Mouse (Mus musculus): ENCODE data around the gene Elp4. TPM values are rescaled to one million over a fixed set of nuclear protein-coding genes. Genes with fewer than 3 reads are reported as not detected.

Elp4 gene
- total and polyA plus RNA-seq, 3 experiments = 15.8 to 16.0 TPM; not detected in 1

- peak; percentile 24 for DNase-seq (ENCODE audit: low read depth, low spot score)
- Histone ChIP-seq H3K9ac (ENCODE audit: control insufficient read depth, low read depth, low read length, poor library complexity, severe bottlenecking) (no peak overlapping the region), H3K27ac (ENCODE audit: control insufficient read depth, low read depth, low read length) (peak overlapping the region; percentile 75; the same call in 1 of the 2 replicates), H3K27me3 (ENCODE audit: control insufficient read depth in 1 of 2, insufficient read depth in 2 of 2, low read length in 2 of 2) (no peaks in the 10 kb centered on the region), H3K4me3 (ENCODE audit: control insufficient read depth in 1 of 2, insufficient read depth in 1 of 2, low read depth in 2 of 2, low read length in 2 of 2) (peak overlapping the region in 1 of 2 experiments; percentile 37; a peak in 1 of 4 replicates), H3K9me3 (replicated peaks; ENCODE audit: insufficient read depth, low read length) (no peaks in the 10 kb centered on the region), H3K36me3 (ENCODE audit: control insufficient read depth in 1 of 2, insufficient read depth in 2 of 2, low read length in 2 of 2) (peaks cover 0 to 31% of the 10 kb centered on the region in 2 experiments; a peak in 3 of 4 replicates), H3K4me1 (ENCODE audit: control insufficient read depth in 1 of 2, insufficient read depth in 2 of 2, low read length in 2 of 2) (peaks cover 18 to 33% of the 10 kb centered on the region in 2 experiments), H3K79me2 (ENCODE audit: control insufficient read depth, insufficient read depth, low read length, poor library complexity) (no peaks in the 10 kb centered on the region)
- TF ChIP-seq POLR2A (IDR thresholded peaks at IDR 0.05; ENCODE audit: control insufficient read depth in 1 of 2, insufficient read depth in 1 of 2, low read depth in 1 of 2, low read length in 2 of 2, poor library complexity in 1 of 2) (no peak), EP300 (IDR thresholded peaks at IDR 0.05; ENCODE audit: low read depth in 1 of 2, low read length in 2 of 2) (0 out of 4 replicates have a peak, but pooled peaks of 1 of the 2 experiments have one; percentile 16)
These were observed 97.8 kb downstream of the Elp4 start for GRCm38 (mm10) chr2:105806571-105806970.

- H3K79me2 ChIP-seq (ENCODE audit: control insufficient read depth, insufficient read depth, low read length, poor library complexity) = no peaks in the 10 kb centered on the region
- H3K9me3 ChIP-seq (replicated peaks; ENCODE audit: insufficient read depth, low read length) = no peaks in the 10 kb centered on the region
- DNase-seq (ENCODE audit: low read depth, low spot score) = peak; percentile 42
- no peak overlapping the region for H3K9ac ChIP-seq (ENCODE audit: control insufficient read depth, low read depth, low read length, poor library complexity, severe bottlenecking)
- peaks cover 0 to 31% of the 10 kb centered on the region in 2 experiments; a peak in 3 of 4 replicates for H3K36me3 ChIP-seq (ENCODE audit: control insufficient read depth in 1 of 2, insufficient read depth in 2 of 2, low read length in 2 of 2)
- peak overlapping the region; percentile 75 for H3K27ac ChIP-seq (ENCODE audit: control insufficient read depth, low read depth, low read length)
- no peaks in the 10 kb centered on the region for H3K27me3 ChIP-seq (ENCODE audit: control insufficient read depth in 1 of 2, insufficient read depth in 2 of 2, low read length in 2 of 2)
- peaks cover 18 to 33% of the 10 kb centered on the region in 2 experiments for H3K4me1 ChIP-seq (ENCODE audit: control insufficient read depth in 1 of 2, insufficient read depth in 2 of 2, low read length in 2 of 2)
- TF ChIP-seq MXI1 (IDR thresholded peaks at IDR 0.05; ENCODE audit: low read depth, low read length) = 0 out of 2 replicates have a peak, but pooled peaks have one; percentile 34
- no peak for TF ChIP-seq ETS1 (IDR thresholded peaks at IDR 0.05; ENCODE audit: low read depth, low read length)
- no peak for TF ChIP-seq POLR2AphosphoS5 (IDR thresholded peaks at IDR 0.05; ENCODE audit: borderline replicate concordance, low read depth, low read length)
- TF ChIP-seq CHD1 (IDR thresholded peaks at IDR 0.05; ENCODE audit: low read depth, low read length) = 0 out of 2 replicates have a peak, but pooled peaks have one; percentile 49
- TF ChIP-seq POLR2A (IDR thresholded peaks at IDR 0.05; ENCODE audit: control insufficient read depth in 1 of 2, insufficient read depth in 1 of 2, low read depth in 1 of 2, low read length in 2 of 2, poor library complexity in 1 of 2) = no peak
- TF ChIP-seq TAL1 (IDR thresholded peaks at IDR 0.05; ENCODE audit: low read length) = no peak
- TF ChIP-seq TCF12 (IDR thresholded peaks at IDR 0.05; ENCODE audit: low read depth, low read length) = peak; percentile 5; the same call in 1 of the 2 replicates
- TF ChIP-seq GATA1 (IDR thresholded peaks at IDR 0.05; ENCODE audit: low read depth, low read length) = 0 out of 2 replicates have a peak, but pooled peaks have one; percentile 37
- TF ChIP-seq BHLHE40 (IDR thresholded peaks at IDR 0.05; ENCODE audit: borderline replicate concordance, low read depth, low read length) = no peak
- TF ChIP-seq ZKSCAN1 (IDR thresholded peaks at IDR 0.05; ENCODE audit: low read depth, low read length) = peak; percentile 88
- no peak for TF ChIP-seq E2F4 (IDR thresholded peaks at IDR 0.05; ENCODE audit: borderline replicate concordance, low read depth, low read length)
- peak overlapping the region; percentile 7 to 37; a peak in 2 of 4 replicates for H3K4me3 ChIP-seq (ENCODE audit: control insufficient read depth in 1 of 2, insufficient read depth in 1 of 2, low read depth in 2 of 2, low read length in 2 of 2)
These were observed 98.3 kb downstream of the Elp4 start for GRCm38 (mm10) chr2:105806047-105806446.

- H3K9ac ChIP-seq (ENCODE audit: control insufficient read depth, low read depth, low read length, poor library complexity, severe bottlenecking) = no peak overlapping the region
These were observed 99.2 kb downstream of the Elp4 start for GRCm38 (mm10) chr2:105805210-105805609.

More at GRCm38 (mm10) chr2:105805210-105805609, 99.2 kb downstream of the Elp4 start:
- Histone ChIP-seq H3K27ac (ENCODE audit: control insufficient read depth, low read depth, low read length) (no peak overlapping the region), H3K27me3 (ENCODE audit: control insufficient read depth in 1 of 2, insufficient read depth in 2 of 2, low read length in 2 of 2) (no peaks in the 10 kb centered on the region), H3K4me3 (ENCODE audit: control insufficient read depth in 1 of 2, insufficient read depth in 1 of 2, low read depth in 2 of 2, low read length in 2 of 2) (no peak overlapping the region), H3K9me3 (replicated peaks; ENCODE audit: insufficient read depth, low read length) (no peaks in the 10 kb centered on the region), H3K36me3 (ENCODE audit: control insufficient read depth in 1 of 2, insufficient read depth in 2 of 2, low read length in 2 of 2) (peaks cover 0 to 31% of the 10 kb centered on the region in 2 experiments; a peak in 3 of 4 replicates), H3K79me2 (ENCODE audit: control insufficient read depth, insufficient read depth, low read length, poor library complexity) (no peaks in the 10 kb centered on the region), H3K4me1 (ENCODE audit: control insufficient read depth in 1 of 2, insufficient read depth in 2 of 2, low read length in 2 of 2) (peaks cover 18 to 33% of the 10 kb centered on the region in 2 experiments)
- TF ChIP-seq ELF1 (IDR thresholded peaks at IDR 0.05; ENCODE audit: low read depth, low read length) (no peak), USF2 (IDR thresholded peaks at IDR 0.05; ENCODE audit: borderline replicate concordance in 1 of 2, insufficient read depth in 1 of 2, low read depth in 1 of 2, low read length in 2 of 2) (no peak), MAFK (IDR thresholded peaks at IDR 0.05; ENCODE audit: borderline replicate concordance, low read depth, low read length) (no peak), MEF2A (IDR thresholded peaks at IDR 0.05; ENCODE audit: extremely low read depth, insufficient replicate concordance, low read depth, low read length, poor library complexity, severe bottlenecking) (no peak)
- no peak for DNase-seq (ENCODE audit: low read depth, low spot score)

Measured in MEL (cell line).